Mouse (Mus musculus): ENCODE results near the gene Dnah7b. TPM values are rescaled to one million over a fixed set of nuclear protein-coding genes. Genes with fewer than 3 reads are reported as not detected.
"Not testable (repeated sequence)": the region's sequence is repeated elsewhere in the genome, so short reads cannot be mapped to it uniquely, and the experiment has no call there.

Dnah7b gene
- total RNA-seq, 2 experiments from 2014 or later, result 0.75 to 0.76 TPM

DNA sequence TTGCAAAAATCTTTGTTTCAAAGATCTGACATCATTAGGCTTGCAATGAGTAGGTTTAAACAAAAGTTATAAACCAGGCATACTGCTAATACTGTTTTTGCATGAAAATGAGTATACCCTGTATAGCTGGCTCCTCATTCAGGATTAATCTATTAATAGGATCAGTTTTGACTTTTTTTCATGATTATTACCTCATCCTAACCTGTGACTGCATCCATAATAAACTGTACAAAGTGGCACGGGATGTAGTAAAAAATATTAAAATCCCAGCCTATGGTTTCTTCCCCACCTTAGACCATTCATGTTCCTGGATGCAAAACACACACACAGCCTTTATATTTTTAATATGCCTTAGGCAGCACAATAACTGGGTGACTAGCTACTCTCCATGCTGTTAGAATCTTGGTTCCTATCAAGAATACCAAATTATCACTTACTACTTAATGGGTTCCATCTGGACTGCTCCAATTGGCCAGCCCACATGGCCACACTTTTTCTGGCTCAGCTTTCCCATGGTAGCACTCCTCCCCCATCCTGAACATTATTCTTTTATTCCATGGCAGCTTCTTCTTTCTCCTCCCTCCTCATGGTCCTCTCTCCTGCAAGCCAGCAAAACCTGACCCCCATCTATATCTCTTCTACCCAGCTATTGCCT lies 212.9 kb downstream of the Dnah7b start:
- DNase-seq; intact Hi-C loops (cut with DNase I): not testable (repeated sequence)

DNA sequence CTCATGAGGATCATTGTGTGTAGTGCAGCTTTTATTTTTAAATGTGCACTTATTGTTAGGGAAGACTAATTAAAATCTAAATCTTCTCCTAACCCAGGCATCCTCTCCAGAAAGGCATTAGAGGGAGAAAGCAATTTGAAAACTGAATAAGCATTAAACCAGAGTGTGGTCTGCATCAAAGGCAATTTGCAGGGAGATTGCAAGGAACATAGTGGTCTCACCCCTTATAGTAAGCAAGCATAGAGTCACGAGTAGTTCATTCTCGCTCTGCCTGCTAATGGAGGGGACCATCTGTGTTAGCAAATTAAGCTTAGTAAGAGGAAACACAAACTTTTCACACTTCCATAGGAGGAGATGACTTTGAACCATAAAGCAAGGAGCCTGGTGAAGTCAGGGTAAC lies 228.3 kb downstream of the Dnah7b start:
- intact Hi-C loops (cut with DNase I), result not testable (repeated sequence)

DNA sequence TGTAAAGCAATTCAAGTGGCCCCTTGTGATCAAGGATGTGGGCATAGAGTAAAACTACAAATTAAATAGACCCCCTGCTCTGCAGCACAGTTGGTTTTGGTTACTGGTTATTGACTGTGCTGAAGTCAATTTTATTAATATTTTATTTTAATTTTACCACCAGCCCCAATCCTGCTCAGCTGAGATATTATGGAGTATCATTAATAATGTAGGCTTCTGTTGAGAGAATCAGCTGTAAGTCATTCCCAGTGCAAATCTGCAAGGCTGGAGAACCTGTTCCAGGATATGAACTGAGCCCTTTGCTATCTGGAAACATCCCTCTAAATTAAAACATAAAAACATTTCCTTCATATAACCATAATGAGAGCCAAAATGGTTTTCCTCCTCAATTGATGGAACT lies 259.8 kb downstream of the Dnah7b start:
- intact Hi-C loops (cut with DNase I); DNase-seq: not testable (repeated sequence)

More for the DNA sequence above, 228.3 kb downstream of the Dnah7b start:
- not testable (repeated sequence) for DNase-seq

DNA sequence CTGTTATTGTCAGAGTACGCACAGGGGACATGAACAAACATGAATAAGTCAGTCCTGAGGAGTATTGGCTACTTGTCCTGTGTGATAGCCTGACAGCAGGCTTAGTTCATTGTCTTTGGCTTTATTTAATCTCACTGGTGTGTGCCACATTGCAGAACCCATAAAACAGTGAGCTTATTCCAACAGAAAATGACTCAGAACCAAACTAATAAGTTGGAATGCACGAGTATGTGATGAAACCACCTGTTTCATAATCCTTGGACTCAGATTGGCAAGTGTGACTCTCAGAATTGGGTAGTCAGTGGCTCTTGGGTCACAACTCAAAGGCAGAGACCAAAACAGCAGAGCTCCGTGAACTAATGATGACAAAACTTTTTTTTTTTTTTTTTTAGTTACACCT lies 279.2 kb downstream of the Dnah7b start:
- intact Hi-C loops (cut with DNase I); DNase-seq: not testable (repeated sequence)

DNA sequence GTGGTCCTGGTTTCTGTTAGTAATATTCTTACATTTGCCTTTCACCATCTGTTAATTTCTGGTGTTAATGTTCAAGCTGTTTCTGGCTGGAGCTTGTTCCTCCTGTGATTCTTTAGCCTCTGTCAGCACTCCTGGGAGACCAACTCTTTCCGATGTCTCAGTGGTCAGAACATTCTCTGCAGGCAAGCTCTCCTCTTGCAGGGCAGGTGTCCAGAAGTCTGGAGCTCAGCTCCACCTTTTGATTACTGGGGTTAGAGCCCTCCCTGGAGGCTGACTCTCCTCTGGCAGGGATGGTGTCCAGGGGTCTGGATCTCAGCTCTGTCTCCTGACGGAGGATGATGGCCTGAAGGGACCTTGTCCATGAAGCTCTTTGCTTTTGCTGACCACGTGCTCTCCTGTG lies 314.5 kb downstream of the Dnah7b start:
- DNase-seq; intact Hi-C loops (cut with DNase I): not testable (repeated sequence)

DNA sequence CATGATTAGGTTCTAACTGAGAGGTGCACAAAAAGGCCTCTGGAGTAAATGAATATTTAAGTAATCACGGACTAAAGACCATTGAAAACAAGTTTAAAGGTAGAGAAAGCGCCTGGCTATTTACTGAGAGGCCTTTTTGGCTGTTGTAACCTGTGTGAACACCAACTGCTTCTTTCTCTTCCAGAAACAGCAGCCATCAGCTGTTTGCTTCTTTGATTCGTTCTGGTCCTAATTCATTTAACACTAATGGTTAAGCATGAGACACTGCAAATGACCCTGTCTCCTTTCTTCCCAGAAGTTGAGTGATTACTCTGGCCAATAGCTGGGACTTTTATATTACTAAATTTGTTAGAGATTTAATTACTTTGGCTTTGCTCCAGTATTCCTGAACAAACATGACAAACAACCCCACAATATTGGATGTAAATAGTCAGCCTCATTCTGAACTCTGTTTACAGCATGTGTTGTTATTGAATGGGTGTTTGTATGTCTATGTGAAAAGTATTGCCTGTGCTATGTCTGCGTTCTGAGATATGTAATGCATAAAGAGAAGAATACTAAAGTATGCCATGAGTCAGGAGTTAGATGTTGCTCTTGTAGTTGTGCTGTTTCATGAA lies 328.7 kb downstream of the Dnah7b start:
- intact Hi-C loops (cut with DNase I); DNase-seq: not testable (repeated sequence)

DNA sequence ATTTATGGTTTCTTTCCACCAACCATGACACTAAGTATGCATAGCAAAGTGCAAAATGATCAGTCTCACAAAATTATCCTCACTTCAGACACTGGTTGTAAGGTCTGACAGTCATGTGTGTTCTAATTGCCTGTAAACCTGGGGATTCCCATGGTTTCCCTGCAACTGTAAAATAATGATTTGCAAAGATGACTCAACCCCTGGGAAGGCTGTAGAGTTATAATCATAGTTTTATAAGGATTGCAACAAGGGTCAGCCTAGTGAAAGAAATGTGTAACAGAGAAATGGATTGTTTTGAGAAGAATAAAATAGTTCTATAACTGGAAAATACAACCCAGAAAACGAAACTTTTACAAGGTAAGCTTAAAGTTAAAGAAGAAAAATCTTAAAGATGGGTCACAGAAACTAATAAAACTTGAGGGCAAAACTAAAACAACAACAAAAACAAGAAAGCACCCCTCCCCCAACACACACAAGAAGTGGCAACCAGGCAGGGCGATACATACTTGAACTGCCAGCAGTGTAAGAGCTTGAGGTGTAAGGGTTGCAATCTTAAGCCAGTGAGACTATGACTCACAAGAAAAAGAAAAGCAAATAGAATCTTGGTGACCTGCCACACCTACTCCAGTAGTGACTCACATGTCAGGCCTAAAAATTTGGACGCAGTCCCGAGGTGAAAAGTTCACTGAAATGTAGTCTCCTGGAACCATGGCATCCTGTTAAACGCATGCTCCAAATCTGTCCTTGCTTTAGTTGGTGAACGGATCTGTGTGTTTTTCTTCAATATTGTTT lies 342.4 kb downstream of the Dnah7b start:
- intact Hi-C loops (cut with DNase I), result no loop called here
- DNase-seq, result no peak

DNA sequence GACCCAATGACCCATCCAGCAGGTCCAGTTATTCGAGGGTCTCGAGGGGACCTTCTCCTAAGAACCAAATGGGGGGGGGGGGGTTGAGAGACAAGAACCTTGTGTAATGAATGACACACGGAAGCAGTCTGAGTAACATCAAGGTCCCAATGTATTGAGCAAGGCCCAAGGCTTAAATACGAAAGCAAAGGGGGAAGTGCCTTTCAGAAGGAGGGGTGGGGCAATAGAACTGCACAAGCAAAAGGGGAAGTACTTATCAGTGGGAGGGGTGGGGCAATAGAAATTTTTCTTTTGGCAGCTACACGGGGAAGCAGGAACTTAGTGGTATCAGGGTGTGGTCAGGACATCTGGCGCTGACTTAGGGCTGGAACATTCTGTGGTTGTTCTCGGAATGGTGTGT lies 348.7 kb downstream of the Dnah7b start:
- not testable (repeated sequence) for DNase-seq
- intact Hi-C loops (cut with DNase I), result loop anchor here (10.0 kb wide), 1 partner anchor 590 kb away; no protein-coding TSS in a partner anchor

DNA sequence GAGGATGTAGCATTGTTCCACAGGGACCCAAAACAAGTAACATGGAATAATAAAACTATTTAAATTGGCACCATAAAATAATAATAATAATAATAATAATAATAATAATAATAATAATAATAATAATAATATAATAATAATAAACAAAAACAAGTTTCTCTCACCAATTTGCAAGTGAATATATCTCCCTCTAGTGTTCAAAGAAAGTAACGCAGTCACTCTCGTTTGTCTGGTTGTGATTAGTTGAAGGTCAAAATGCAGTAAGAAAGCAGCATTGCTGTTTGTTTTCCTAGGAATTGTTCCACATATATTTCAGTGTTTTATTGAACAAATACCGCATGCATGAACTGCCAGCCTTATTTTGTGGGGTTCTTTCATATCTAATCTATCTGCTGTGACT lies 350.8 kb downstream of the Dnah7b start:
- not testable (repeated sequence) for DNase-seq
- intact Hi-C loops (cut with DNase I), result loop anchor here (10.0 kb wide), 1 partner anchor 592 kb away; no protein-coding TSS in a partner anchor

DNA sequence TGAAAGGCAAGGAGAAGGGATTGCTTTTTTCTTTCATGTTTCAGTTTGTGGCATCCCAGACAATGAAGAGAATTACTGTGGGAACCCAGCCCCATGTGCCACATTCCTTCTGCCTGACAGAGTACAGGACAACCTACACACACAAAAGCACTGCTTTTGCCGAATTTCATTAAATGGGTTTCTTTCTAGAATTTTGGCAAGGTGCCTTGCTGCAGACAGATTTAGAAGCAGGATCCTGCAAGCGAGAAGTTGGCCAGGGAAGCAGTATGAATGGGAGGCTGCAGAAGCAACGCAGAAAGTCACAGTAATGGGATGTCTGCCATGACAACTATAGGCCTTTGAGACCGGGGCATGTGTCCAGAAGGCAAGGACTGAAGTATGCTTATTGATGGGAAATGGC lies 352.9 kb downstream of the Dnah7b start:
- intact Hi-C loops (cut with DNase I), result loop anchor here (10.0 kb wide), 1 partner anchor 594 kb away; no protein-coding TSS in a partner anchor
- not testable (repeated sequence) for DNase-seq

Other genes starting within 250 kb of the Dnah7b start
- not detected for gene Gm5269, start 176.0 kb upstream of the Dnah7b start, total RNA-seq (2021)
- 10 to 100 TPM; 23.1 to 24.1 TPM for gene Slc40a1, start 139.8 kb upstream of the Dnah7b start, total RNA-seq (2021)

Measured in heart, postnatal 36 days (tissue).